Mouse (Mus musculus) MEL (cell line): ENCODE measurements around the gene Stard10.

Experiments used
- CTCF ChIP-seq, 3 experiments: IDR thresholded peaks in 2 of 3; conservative IDR thresholded peaks in 1 of 3; 2 replicates each; pipeline ENCODE4 v1.5.1; 2011 to 2012; ENCODE audit warnings: low read length in 3 of 3, low read depth in 2 of 3, mild to moderate bottlenecking in 2 of 3, improper control_type of control experiment in 1 of 3, inconsistent platforms in 1 of 3, mixed read lengths in 1 of 3, moderate library complexity in 1 of 3; ENCODE audit not compliant: control insufficient read depth in 1 of 3, insufficient read depth in 1 of 3, poor library complexity in 1 of 3, severe bottlenecking in 1 of 3
- EP300 ChIP-seq, 2 experiments: IDR thresholded peaks; 2 replicates each; pipeline ENCODE4 v1.6.1; 2011; ENCODE audit warnings: improper control_type of control experiment in 2 of 2, low read length in 2 of 2, low read depth in 1 of 2, mild to moderate bottlenecking in 1 of 2
- HCFC1 ChIP-seq: IDR thresholded peaks from 2 replicates; pipeline ENCODE4 v1.6.1; 2012; ENCODE audit warnings: low read depth, mild to moderate bottlenecking, inconsistent platforms, low read length, improper control_type of control experiment, moderate library complexity
- MAX ChIP-seq: IDR thresholded peaks from 2 replicates; pipeline ENCODE4 v1.6.1; 2011; ENCODE audit warnings: low read length, improper control_type of control experiment
- MAZ ChIP-seq: IDR thresholded peaks from 2 replicates; pipeline ENCODE4 v1.6.1; 2012; ENCODE audit warnings: low read depth, mild to moderate bottlenecking, inconsistent platforms, low read length, improper control_type of control experiment
- MEF2A ChIP-seq: IDR thresholded peaks from 2 replicates; pipeline ENCODE4 v1.6.1; 2014; ENCODE audit warnings: low read depth, mild to moderate bottlenecking, inconsistent platforms, low read length, improper control_type of control experiment; ENCODE audit not compliant: poor library complexity, insufficient replicate concordance, severe bottlenecking; ENCODE audit errors: extremely low read depth
- MXI1 ChIP-seq: IDR thresholded peaks from 2 replicates; pipeline ENCODE4 v1.6.1; 2011; ENCODE audit warnings: mild to moderate bottlenecking, low read depth, low read length, improper control_type of control experiment
- MYC ChIP-seq: IDR thresholded peaks from 2 replicates; pipeline ENCODE4 v1.6.1; 2011; ENCODE audit warnings: low read depth, mild to moderate bottlenecking, low read length, improper control_type of control experiment, moderate library complexity
- TAL1 ChIP-seq: IDR thresholded peaks from 2 replicates; pipeline ENCODE4 v1.6.1; 2012; ENCODE audit warnings: mild to moderate bottlenecking, inconsistent platforms, low read length, moderate library complexity, mixed read lengths

DNA sequence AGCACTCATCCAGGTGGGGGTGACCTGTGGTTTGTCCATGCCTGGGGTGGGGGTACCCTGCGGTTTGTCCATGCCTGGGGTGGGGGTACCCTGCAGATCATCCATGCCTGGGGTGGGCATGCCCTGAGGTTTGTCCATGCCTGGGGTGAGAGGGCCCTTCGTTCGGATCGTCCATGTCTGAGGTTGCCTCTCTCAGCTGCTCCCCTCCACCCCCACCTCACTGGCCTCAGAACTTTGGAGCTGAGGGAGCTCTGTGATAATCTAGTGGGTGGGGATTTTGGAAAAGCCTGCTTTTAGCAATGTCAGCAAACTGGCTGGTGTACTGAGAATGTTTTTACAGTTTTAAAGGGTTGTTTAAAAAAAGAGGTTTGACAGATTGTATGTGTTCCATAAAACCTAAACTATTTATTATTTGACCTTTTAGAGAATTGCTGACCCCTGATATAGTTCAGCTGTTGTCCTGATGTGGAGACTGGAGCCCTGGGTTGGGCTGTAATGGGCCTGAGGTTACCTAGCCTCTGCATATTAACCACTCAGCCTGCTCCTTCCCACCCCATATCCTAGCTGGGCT is 75.1 kb downstream of the Stard10 start:
- no peak for TF ChIP-seq TAL1
- no peak for TF ChIP-seq CTCF (IDR thresholded peaks at IDR 0.05 in 2 of 3, conservative IDR thresholded peaks at IDR 0.05 in 1 of 3; ENCODE audit: control insufficient read depth in 1 of 3, insufficient read depth in 1 of 3, low read depth in 2 of 3, low read length in 3 of 3, poor library complexity in 1 of 3, severe bottlenecking in 1 of 3)
- no peak for TF ChIP-seq MAX
- no peak for TF ChIP-seq HCFC1
- no peak for TF ChIP-seq MXI1
- TF ChIP-seq EP300 (IDR thresholded peaks at IDR 0.05; ENCODE audit: low read depth in 1 of 2, low read length in 2 of 2), result no peak
- TF ChIP-seq MAZ, result no peak
- no peak for TF ChIP-seq MEF2A
- no peak for TF ChIP-seq MYC
